Mouse (Mus musculus): Measurements from ENCODE around the gene Glce. TPM values are rescaled to one million over a fixed set of nuclear protein-coding genes. Genes with fewer than 3 reads are reported as not detected.

Gene Glce
- 11.8 TPM for total RNA-seq (2023)

DNA sequence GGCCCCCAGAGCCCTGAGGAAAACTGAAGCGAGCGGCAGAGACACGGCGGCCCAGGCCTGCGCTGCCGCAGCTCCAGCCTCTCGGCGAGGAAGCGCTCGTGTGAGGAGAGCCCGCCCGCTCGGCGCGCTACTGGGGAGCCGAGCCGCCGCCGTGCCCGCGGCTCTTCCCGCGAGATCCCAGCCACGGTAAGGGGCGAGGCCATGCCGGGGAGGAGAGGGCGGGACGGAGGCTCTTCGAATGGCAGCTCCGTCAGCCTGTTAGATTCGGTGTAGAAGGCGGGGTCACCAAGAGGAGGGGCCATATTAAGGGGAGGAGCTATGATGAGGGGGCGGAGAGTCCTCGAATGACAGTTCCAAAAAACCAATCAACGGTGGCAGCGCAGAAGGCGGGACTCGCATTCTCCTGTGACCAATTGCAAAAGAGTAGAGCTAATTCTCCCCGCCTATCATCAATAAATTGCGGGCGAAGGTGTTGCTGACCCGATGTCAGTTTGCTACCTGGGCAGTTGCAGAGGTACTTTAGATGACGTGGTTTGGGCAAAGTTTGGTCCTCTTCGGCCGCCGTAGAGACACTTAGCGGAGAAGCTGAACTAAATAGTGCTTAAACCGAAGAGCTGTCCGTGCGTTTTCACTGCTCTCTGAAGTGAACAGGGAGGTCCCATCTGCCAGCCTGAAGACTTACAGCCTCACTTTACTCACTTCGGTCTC is at the start of gene Glce:
TSS of gene Glce (minus strand) at position 148 of the 708 bp plus-strand sequence.

DNA sequence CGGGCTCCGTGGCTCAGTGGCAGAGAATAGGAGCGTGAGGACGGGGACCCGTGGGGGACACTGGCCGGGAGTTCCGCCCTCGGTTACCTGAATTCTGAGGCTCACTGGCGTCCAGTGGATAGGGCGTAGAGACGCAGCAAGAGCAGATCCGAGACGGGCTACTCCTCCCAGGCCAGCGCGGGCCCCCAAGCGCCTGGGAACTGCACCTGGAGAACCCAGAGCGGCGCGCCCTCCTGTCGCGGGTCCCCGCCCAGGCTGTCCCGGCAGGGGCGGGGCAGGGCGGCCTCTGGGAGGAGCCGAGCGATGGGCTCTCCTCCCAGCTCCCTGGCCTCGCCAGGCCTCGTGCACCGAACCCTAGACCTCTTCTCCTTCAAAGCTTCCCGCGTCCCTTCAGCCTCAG is 95.9 kb downstream of the Glce start, which contains the start of gene Paqr5:
TSS of gene Paqr5 (minus strand) at position 257 of the 400 bp plus-strand sequence.

Other genes starting within 250 kb of the Glce start
- 8,903 TPM for gene Rplp1, start 208.1 kb downstream of the Glce start, total RNA-seq (2023)
- gene Kif23, start 175.9 kb downstream of the Glce start, total RNA-seq (2023): 32.8 TPM
- not detected for gene Paqr5, start 95.8 kb downstream of the Glce start, total RNA-seq (2023)
- not detected for gene Spesp1, start 159.6 kb upstream of the Glce start, total RNA-seq (2023)
- 449 TPM for gene Anp32a, start 218.6 kb upstream of the Glce start, total RNA-seq (2023)